Mouse (Mus musculus) ES-E14 (cell line): Measurements from ENCODE around the gene Fgf12.

Source experiments
- CHD2 ChIP-seq: IDR thresholded peaks from 2 replicates; pipeline ENCODE4 v1.6.1; 2014; ENCODE audit warnings: mild to moderate bottlenecking, low read depth, low read length, inconsistent platforms
- HCFC1 ChIP-seq: IDR thresholded peaks from 2 replicates; pipeline ENCODE4 v1.6.1; 2012; ENCODE audit warnings: low read length, inconsistent platforms, borderline replicate concordance; ENCODE audit not compliant: insufficient read depth
- MAFK ChIP-seq: IDR thresholded peaks from 2 replicates; pipeline ENCODE4 v1.6.1; 2014; ENCODE audit warnings: mild to moderate bottlenecking, low read depth, low read length, inconsistent platforms; ENCODE audit not compliant: insufficient read depth
- ZC3H11A ChIP-seq: IDR thresholded peaks from 2 replicates; pipeline ENCODE4 v1.6.1; 2012; ENCODE audit warnings: low read depth, mild to moderate bottlenecking, inconsistent platforms, low read length, borderline replicate concordance
- ZNF384 ChIP-seq: IDR thresholded peaks from 2 replicates; pipeline ENCODE4 v1.6.1; 2012; ENCODE audit warnings: low read depth, low read length, inconsistent platforms

GRCm38 (mm10) chr16:28645030-28645429, 107.8 kb downstream of the Fgf12 start:
- TF ChIP-seq ZNF384 (no peak), CHD2 (no peak), MAFK (peak; percentile 85), HCFC1 (no peak), ZC3H11A (no peak)
